Mouse (Mus musculus) neural tube, embryonic 13.5 days (tissue): ENCODE measurements around the gene G0s2. TPM values are rescaled to one million over a fixed set of nuclear protein-coding genes. Genes with fewer than 3 reads are reported as not detected.

Source experiments
- ATAC-seq: fragments of 200-750 bp; cut with Nextera tagmentation; 2 replicates; pipeline ENCODE4 v1.8.0; 2017; ENCODE audit warnings: low read depth, mild to moderate bottlenecking, moderate TSS enrichment, moderate library complexity
- H3K27ac ChIP-seq: fragments of 300-500 bp; sonication (generic); replicated peaks from 2 replicates; pipeline ENCODE4 v1.5.1; 2015; ENCODE audit warnings: moderate library complexity, mild to moderate bottlenecking, inconsistent platforms
- H3K27me3 ChIP-seq: fragments of 300-500 bp; sonication (generic); 2 replicates; pipeline ENCODE4 v1.6.1; 2015; ENCODE audit warnings: mild to moderate bottlenecking, inconsistent platforms
- H3K36me3 ChIP-seq: fragments of 300-500 bp; sonication (generic); 2 replicates; pipeline ENCODE4 v1.6.1; 2015; ENCODE audit warnings: mild to moderate bottlenecking, inconsistent platforms
- H3K4me1 ChIP-seq: fragments of 300-500 bp; sonication (generic); replicated peaks from 2 replicates; pipeline ENCODE4 v1.6.1; 2015; ENCODE audit warnings: inconsistent platforms
- H3K4me2 ChIP-seq: fragments of 300-500 bp; sonication (generic); 2 replicates; pipeline ENCODE4 v1.6.1; 2015; ENCODE audit warnings: inconsistent platforms, mild to moderate bottlenecking, moderate library complexity
- H3K4me3 ChIP-seq: fragments of 300-500 bp; sonication (generic); 2 replicates; pipeline ENCODE4 v1.5.1; 2015; ENCODE audit warnings: mild to moderate bottlenecking, inconsistent platforms
- H3K9ac ChIP-seq: fragments of 300-500 bp; sonication (generic); 2 replicates; pipeline ENCODE4 v1.6.1; 2015; ENCODE audit warnings: moderate library complexity, mild to moderate bottlenecking, inconsistent platforms
- H3K9me3 ChIP-seq: fragments of 300-500 bp; sonication (generic); 2 replicates; pipeline ENCODE4 v1.6.1; 2016; ENCODE audit warnings: inconsistent platforms
- WGBS: fragments of 180-500 bp; shearing (Covaris S2); methylation state at CpG from one replicate; pipeline ENCODE4 v1.1.7; 2015; 5-methylcytosine and 5-hydroxymethylcytosine counted together
- polyA plus RNA-seq: library from polyadenylated mRNA; unstranded; fragments of >200 nt; fragmentation: Nextera tagmentation; extraction: Ambion mirVana; gene quantifications from 2 replicates; pipeline ENCODE4 v1.2.1, GENCODE M21; 2015

The G0s2 gene
- polyA plus RNA-seq = 6.2 and 6.7 TPM in 2 replicates

- WGBS = 3% methylated on average over 17 of the region's 23 CpGs
- Histone ChIP-seq H3K9ac (peak within 1 kb of the TSS; percentile 70), H3K4me1 (peaks cover 17% of the 10 kb centered on the region), H3K36me3 (no peaks in the 10 kb centered on the region), H3K27me3 (no peaks in the 10 kb centered on the region), H3K4me3 (peak within 1 kb of the TSS; percentile 35), H3K27ac (peak within 1 kb of the TSS; percentile 76), H3K4me2 (peak within 1 kb of the TSS; percentile 60), H3K9me3 (no peaks in the 10 kb centered on the region)
- peak; percentile 85 for ATAC-seq
These were observed at the start of gene G0s2 for GRCm38 (mm10) chr1:193272916-193273601. TSS of gene G0s2 (minus strand) at chr1:193273217.

- peaks cover 14% of the 10 kb centered on the region for H3K4me1 ChIP-seq
- no peak overlapping the region for H3K27ac ChIP-seq
- H3K27me3 ChIP-seq = no peaks in the 10 kb centered on the region
- 89% methylated on average over 8 of the region's 8 CpGs for WGBS
- H3K4me3 ChIP-seq = no peak overlapping the region
- no peak overlapping the region for H3K9ac ChIP-seq
- no peaks in the 10 kb centered on the region for H3K9me3 ChIP-seq
- no peak overlapping the region for H3K4me2 ChIP-seq
- no peaks in the 10 kb centered on the region for H3K36me3 ChIP-seq
- no peak for ATAC-seq
These were observed 47.4 kb upstream of the G0s2 start for GRCm38 (mm10) chr1:193320398-193320797.

GRCm38 (mm10) chr1:193319721-193320120, 46.7 kb upstream of the G0s2 start:
- Histone ChIP-seq H3K9ac (no peak overlapping the region), H3K4me3 (no peak overlapping the region), H3K4me1 (peaks cover 14% of the 10 kb centered on the region), H3K4me2 (no peak overlapping the region), H3K27me3 (no peaks in the 10 kb centered on the region), H3K36me3 (no peaks in the 10 kb centered on the region), H3K9me3 (no peaks in the 10 kb centered on the region), H3K27ac (no peak overlapping the region)
- 61% methylated on average over 3 of the region's 3 CpGs for WGBS
- no peak for ATAC-seq

- H3K9me3 ChIP-seq = no peaks in the 10 kb centered on the region
- peaks cover 14% of the 10 kb centered on the region for H3K4me1 ChIP-seq
- H3K36me3 ChIP-seq = no peaks in the 10 kb centered on the region
- no peak overlapping the region for H3K4me3 ChIP-seq
- no peaks in the 10 kb centered on the region for H3K27me3 ChIP-seq
- no peak overlapping the region for H3K27ac ChIP-seq
- no peak for ATAC-seq
- no peak overlapping the region for H3K9ac ChIP-seq
- H3K4me2 ChIP-seq = no peak overlapping the region
- 41% methylated on average over 6 of the region's 6 CpGs for WGBS
These were observed 44.1 kb upstream of the G0s2 start for GRCm38 (mm10) chr1:193317159-193317559.

GRCm38 (mm10) chr1:193316358-193316750, 43.3 kb upstream of the G0s2 start:
- Histone ChIP-seq H3K4me1 (peaks cover 14% of the 10 kb centered on the region), H3K9me3 (no peaks in the 10 kb centered on the region), H3K4me2 (no peak overlapping the region), H3K4me3 (no peak overlapping the region), H3K36me3 (no peaks in the 10 kb centered on the region), H3K27ac (0 out of 2 replicates have a peak overlapping the region, but pooled peaks have one; percentile 9), H3K27me3 (no peaks in the 10 kb centered on the region), H3K9ac (no peak overlapping the region)
- ATAC-seq = no peak
- 82% methylated on average over 9 of the region's 9 CpGs for WGBS

DNA sequence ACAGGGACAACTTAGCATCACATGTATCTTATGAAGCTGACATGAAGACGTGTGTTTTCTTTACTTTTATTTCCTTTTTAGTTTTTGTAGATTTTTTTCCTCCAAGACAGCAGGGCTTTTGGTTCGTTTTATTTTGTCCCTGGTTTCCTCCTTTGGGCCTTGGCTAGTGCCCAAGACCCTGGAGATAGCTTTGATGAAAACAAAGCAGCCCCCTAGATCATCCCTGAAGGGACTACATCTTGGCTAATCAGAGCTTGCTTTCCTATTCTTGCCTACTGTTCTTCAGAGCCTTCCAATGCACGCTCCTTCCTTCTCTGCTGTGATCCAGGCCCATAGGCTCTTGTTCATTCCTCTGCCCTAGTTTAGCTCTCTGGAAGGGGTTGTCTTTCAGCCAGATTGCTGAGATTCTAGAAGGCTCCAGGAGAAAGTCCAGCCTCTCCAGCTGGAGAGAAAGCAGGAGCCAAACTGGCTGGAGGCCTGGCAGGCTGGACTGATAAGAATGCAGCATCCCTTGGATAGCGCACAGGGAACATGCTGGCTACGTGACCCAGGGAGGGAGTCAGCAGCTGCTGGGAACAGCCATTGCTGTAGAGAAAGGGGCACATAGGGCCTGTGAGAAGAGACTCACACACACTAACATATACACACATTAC, 42.8 kb upstream of the G0s2 start:
- Histone ChIP-seq H3K27ac (0 out of 2 replicates have a peak overlapping the region, but pooled peaks have one; percentile 9), H3K4me1 (peaks cover 14% of the 10 kb centered on the region), H3K27me3 (no peaks in the 10 kb centered on the region), H3K4me2 (no peak overlapping the region), H3K9me3 (no peaks in the 10 kb centered on the region), H3K36me3 (no peaks in the 10 kb centered on the region), H3K9ac (no peak overlapping the region), H3K4me3 (no peak overlapping the region)
- 76% methylated on average over 5 of the region's 5 CpGs for WGBS
- ATAC-seq = no peak

- H3K27ac ChIP-seq = no peak overlapping the region
- ATAC-seq = no peak
These were observed 38.6 kb upstream of the G0s2 start for GRCm38 (mm10) chr1:193311596-193311995.

DNA sequence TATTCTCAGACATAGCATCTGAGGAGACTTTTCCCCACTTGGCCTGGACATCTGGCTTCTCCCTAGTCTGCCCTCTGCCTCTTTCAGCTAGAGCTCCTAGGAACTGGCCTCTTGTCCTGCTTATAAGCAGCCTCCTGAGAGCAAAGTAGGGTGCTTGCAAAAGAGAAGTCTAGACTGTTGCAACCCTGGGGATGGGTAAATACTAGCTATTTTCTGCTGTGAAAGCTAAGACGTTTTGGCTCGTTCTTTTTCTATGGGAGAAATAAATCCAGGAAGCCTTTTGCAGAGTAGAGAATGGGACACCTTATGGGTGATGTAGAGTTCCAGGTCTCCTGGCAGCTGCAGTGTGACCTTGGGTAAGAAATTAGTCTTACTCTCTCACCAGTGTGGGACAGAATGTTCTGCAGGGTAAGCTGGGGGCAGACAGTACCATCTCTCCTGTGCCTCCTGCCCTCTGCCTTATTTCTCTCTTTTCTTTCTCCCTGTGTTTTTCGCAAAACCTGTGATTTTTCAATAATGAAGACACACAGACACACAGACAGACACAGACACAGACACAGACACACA, 37.6 kb upstream of the G0s2 start:
- no peak for ATAC-seq
- 95% methylated on average over 3 of the region's 3 CpGs for WGBS
- Histone ChIP-seq H3K9me3 (no peaks in the 10 kb centered on the region), H3K4me3 (no peak overlapping the region), H3K4me1 (peaks cover 1% of the 10 kb centered on the region; the same call in 1 of the 2 replicates), H3K4me2 (no peak overlapping the region), H3K9ac (no peak overlapping the region), H3K27ac (no peak overlapping the region), H3K27me3 (no peaks in the 10 kb centered on the region), H3K36me3 (no peaks in the 10 kb centered on the region)

More at GRCm38 (mm10) chr1:193311596-193311995, 38.6 kb upstream of the G0s2 start:
- Histone ChIP-seq H3K4me3 (no peak overlapping the region), H3K36me3 (no peaks in the 10 kb centered on the region), H3K27me3 (no peaks in the 10 kb centered on the region), H3K9ac (no peak overlapping the region), H3K4me2 (no peak overlapping the region), H3K4me1 (peaks cover 8% of the 10 kb centered on the region), H3K9me3 (no peaks in the 10 kb centered on the region)
- 94% methylated on average over 1 of the region's 1 CpGs for WGBS

GRCm38 (mm10) chr1:193309785-193310518, 36.9 kb upstream of the G0s2 start:
- no peaks in the 10 kb centered on the region for H3K27me3 ChIP-seq

GRCm38 (mm10) chr1:193306832-193307231, 33.8 kb upstream of the G0s2 start:
- H3K4me3 ChIP-seq = no peak overlapping the region
- H3K9ac ChIP-seq = no peak overlapping the region
- ATAC-seq = no peak
- no peaks in the 10 kb centered on the region for H3K9me3 ChIP-seq
- WGBS = 98% methylated on average over 2 of the region's 2 CpGs
- no peak overlapping the region for H3K27ac ChIP-seq
- no peaks in the 10 kb centered on the region for H3K36me3 ChIP-seq
- H3K4me2 ChIP-seq = no peak overlapping the region
- H3K4me1 ChIP-seq = peaks cover 6% of the 10 kb centered on the region; the same call in 1 of the 2 replicates
- H3K27me3 ChIP-seq = no peaks in the 10 kb centered on the region

More at GRCm38 (mm10) chr1:193309785-193310518, 36.9 kb upstream of the G0s2 start:
- no peak overlapping the region for H3K4me2 ChIP-seq
- no peak overlapping the region for H3K27ac ChIP-seq
- no peak overlapping the region for H3K4me3 ChIP-seq
- ATAC-seq = no peak
- no peak overlapping the region for H3K9ac ChIP-seq
- 84% methylated on average over 1 of the region's 1 CpGs for WGBS
- H3K9me3 ChIP-seq = no peaks in the 10 kb centered on the region
- peaks cover 6% of the 10 kb centered on the region; the same call in 1 of the 2 replicates for H3K4me1 ChIP-seq
- H3K36me3 ChIP-seq = no peaks in the 10 kb centered on the region

DNA sequence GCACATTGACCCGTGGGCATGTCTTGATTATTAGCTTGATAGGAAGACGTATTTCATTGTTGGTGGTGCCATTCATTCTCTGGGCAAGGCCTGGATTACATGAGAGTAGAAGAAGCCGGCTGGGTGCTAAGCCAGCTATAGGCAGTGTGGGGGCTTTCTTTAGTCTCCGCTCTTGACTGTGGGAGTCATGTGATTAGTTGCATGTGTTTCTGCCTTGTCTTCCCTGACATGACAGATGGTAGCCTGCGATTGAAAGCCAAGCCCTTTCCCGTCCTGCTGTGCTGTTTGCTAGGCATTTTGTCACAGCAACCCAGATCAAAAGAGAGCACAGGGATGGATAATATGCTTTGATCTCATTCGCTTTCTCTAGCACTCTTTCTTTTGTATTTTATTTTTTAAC, 32.4 kb upstream of the G0s2 start:
- Histone ChIP-seq H3K4me3 (no peak overlapping the region), H3K27ac (no peak overlapping the region), H3K4me2 (no peak overlapping the region), H3K9ac (no peak overlapping the region), H3K9me3 (no peaks in the 10 kb centered on the region), H3K4me1 (peaks cover 6% of the 10 kb centered on the region; the same call in 1 of the 2 replicates), H3K36me3 (no peaks in the 10 kb centered on the region), H3K27me3 (no peaks in the 10 kb centered on the region)
- 11% methylated on average over 7 of the region's 7 CpGs for WGBS
- peak; percentile 56 for ATAC-seq

DNA sequence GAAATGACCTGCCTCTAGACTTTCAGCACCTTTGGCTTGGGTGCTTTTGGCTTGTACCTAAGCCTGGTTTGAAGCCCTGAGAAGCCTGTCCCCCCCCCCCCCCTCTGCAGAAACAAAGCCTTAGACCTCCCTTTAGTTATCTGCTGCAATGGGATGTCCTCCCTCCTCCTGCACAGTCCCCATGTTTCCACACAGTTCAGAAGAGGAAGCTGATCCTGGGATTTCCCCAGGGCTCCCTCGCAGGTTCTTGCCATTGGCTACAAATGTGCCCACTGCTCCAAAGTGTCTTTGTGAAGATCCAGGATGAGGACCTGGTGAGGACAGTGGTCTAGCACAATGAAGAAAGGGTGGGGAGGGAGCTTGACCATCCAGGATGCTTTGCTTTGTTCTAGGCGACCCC, 30.1 kb upstream of the G0s2 start:
- 88% methylated on average over 2 of the region's 2 CpGs for WGBS
- Histone ChIP-seq H3K9ac (no peak overlapping the region), H3K4me3 (no peak overlapping the region), H3K27me3 (no peaks in the 10 kb centered on the region), H3K4me2 (no peak overlapping the region), H3K9me3 (no peaks in the 10 kb centered on the region), H3K27ac (no peak overlapping the region), H3K36me3 (no peaks in the 10 kb centered on the region), H3K4me1 (peaks cover 6% of the 10 kb centered on the region; the same call in 1 of the 2 replicates)
- ATAC-seq = no peak
